Comparison of ENCODE assay signal across 27 mouse cellular contexts in genomic region chr9:72649781-72650180, GRCm38 (mm10). TPM values are rescaled to one million over a fixed set of nuclear protein-coding genes. Genes with fewer than 3 reads are reported as not detected.
DNase-seq lines count a peak whose midpoint lies in the region; ATAC-seq and TF ChIP-seq lines count a peak whose summit lies in the region.
"Had no signal": no experiment of that assay in that cellular context is flagged by ENCODE, and none has a peak within 500 bp of the region (broad histone marks: within the 10 kb centered on the region; RNA-seq: fewer than 3 reads in every experiment).

No protein-coding gene starts in this region.

- no peak for ATAC-seq in lung, embryonic 15.5 days (ENCODE audit: borderline replicate concordance, extremely low read depth, low FRiP score, low TSS enrichment)
- no peak for ATAC-seq in embryonic facial prominence, embryonic 13.5 days (ENCODE audit: insufficient number of reproducible peaks, insufficient read depth, low FRiP score, low TSS enrichment, low read depth)
- ATAC-seq: forebrain, embryonic 15.5 days; hindbrain, postnatal 0 days; intestine, embryonic 15.5 days; midbrain, embryonic 15.5 days had no signal

- 2% methylated on average over 2 of the region's 2 CpGs for WGBS in lung, embryonic 15.5 days
- WGBS in lung, adult 2 months: 27% methylated on average over 2 of the region's 2 CpGs
- 22% methylated on average over 2 of the region's 2 CpGs for WGBS in embryonic facial prominence, embryonic 13.5 days

- no peak for TF ChIP-seq RAD21 in MEL (IDR thresholded peaks at IDR 0.05; ENCODE audit: low read depth, low read length)

- no peak overlapping the region for H3K9ac ChIP-seq in lung, embryonic 15.5 days
- no peak overlapping the region for H3K9ac ChIP-seq in MEL (ENCODE audit: control insufficient read depth, low read depth, low read length, poor library complexity, severe bottlenecking)
- no peak overlapping the region for H3K9ac ChIP-seq in embryonic facial prominence, embryonic 13.5 days
- H3K9ac ChIP-seq: forebrain, embryonic 15.5 days; hindbrain, embryonic 12.5 days; intestine, embryonic 15.5 days; liver, embryonic 14.5 days; midbrain, embryonic 15.5 days had no signal

- H3K27me3 ChIP-seq in lung, embryonic 15.5 days: no peaks in the 10 kb centered on the region
- H3K27me3 ChIP-seq in MEL (ENCODE audit: control insufficient read depth in 1 of 2, insufficient read depth in 2 of 2, low read length in 2 of 2) (no peaks in the 10 kb centered on the region), myocyte (ENCODE audit: control insufficient read depth, insufficient read depth, insufficient read length) (no peaks in the 10 kb centered on the region)
- no peaks in the 10 kb centered on the region for H3K27me3 ChIP-seq in embryonic facial prominence, embryonic 13.5 days
- H3K27me3 ChIP-seq: forebrain, embryonic 15.5 days; hindbrain, embryonic 12.5 days; intestine, embryonic 15.5 days; midbrain, embryonic 15.5 days had no signal

- TF ChIP-seq EP300 in MEL (IDR thresholded peaks at IDR 0.05; ENCODE audit: low read depth in 1 of 2, low read length in 2 of 2): peak; percentile 75; a peak in 3 of 4 replicates

- H3K27ac ChIP-seq in lung, embryonic 15.5 days: peak overlapping the region; percentile 44
- peak overlapping the region; percentile 14; the same call in 1 of the 2 replicates for H3K27ac ChIP-seq in MEL (ENCODE audit: control insufficient read depth, low read depth, low read length)
- H3K27ac ChIP-seq in embryonic facial prominence, embryonic 13.5 days: peak overlapping the region; percentile 78
- H3K27ac ChIP-seq: forebrain, embryonic 15.5 days; hindbrain, embryonic 12.5 days; hindbrain, postnatal 0 days; intestine, embryonic 15.5 days; kidney, postnatal 0 days; liver, embryonic 14.5 days; midbrain, embryonic 10.5 days; midbrain, embryonic 15.5 days had no signal

- DNase-seq in lung, adult 2 months: no peak
- DNase-seq in MEL (ENCODE audit: low read depth, low spot score): peak; percentile 52
- DNase-seq in adrenal gland, adult 8-10 months: no peak
- no peak for DNase-seq in right cerebral cortex, postnatal 10 days (ENCODE audit: low spot score in 2 of 2)
- DNase-seq: adrenal gland, postnatal 36 days; cerebellum, adult 2 months; cerebellum, postnatal 25 days; gastrocnemius, postnatal 36 days; heart, adult 18-20 months; heart, postnatal 36 days; kidney, adult 2 months; kidney, postnatal 4 days; left cerebral cortex, postnatal 4 days; liver; right cerebral cortex, postnatal 4 days had no signal

- no peak overlapping the region for H3K4me3 ChIP-seq in lung, embryonic 15.5 days
- no peak overlapping the region for H3K4me3 ChIP-seq in lung, adult 2 months (replicated peaks; ENCODE audit: extremely low read depth, low read depth, low read length)
- H3K4me3 ChIP-seq in MEL (ENCODE audit: control insufficient read depth in 1 of 2, insufficient read depth in 1 of 2, low read depth in 2 of 2, low read length in 2 of 2) (no peak overlapping the region), myocyte (no peak overlapping the region)
- no peak overlapping the region for H3K4me3 ChIP-seq in embryonic facial prominence, embryonic 13.5 days
- H3K4me3 ChIP-seq: forebrain, embryonic 15.5 days; hindbrain, embryonic 12.5 days; intestine, embryonic 15.5 days; midbrain, embryonic 10.5 days; midbrain, embryonic 15.5 days had no signal

- peaks cover 23% of the 10 kb centered on the region for H3K4me1 ChIP-seq in lung, embryonic 15.5 days
- H3K4me1 ChIP-seq in lung, adult 2 months (ENCODE audit: control insufficient read depth, insufficient read depth, low read length): peaks cover 3% of the 10 kb centered on the region; the same call in 1 of the 2 replicates
- H3K4me1 ChIP-seq in MEL (ENCODE audit: control insufficient read depth in 1 of 2, insufficient read depth in 2 of 2, low read length in 2 of 2): peaks cover 5 to 8% of the 10 kb centered on the region in 2 experiments; a peak in 3 of 4 replicates
- peaks cover 32% of the 10 kb centered on the region for H3K4me1 ChIP-seq in embryonic facial prominence, embryonic 13.5 days
- H3K4me1 ChIP-seq: midbrain, embryonic 15.5 days had no signal

- no peak for TF ChIP-seq POLR2A in lung, adult 2 months (IDR thresholded peaks at IDR 0.05; ENCODE audit: borderline replicate concordance, extremely low read depth, low read depth, low read length)
- no peak for TF ChIP-seq POLR2A in MEL (IDR thresholded peaks at IDR 0.05; ENCODE audit: control insufficient read depth in 1 of 2, insufficient read depth in 1 of 2, low read depth in 1 of 2, low read length in 2 of 2, poor library complexity in 1 of 2)
- TF ChIP-seq POLR2A in myocyte (IDR thresholded peaks at IDR 0.05; ENCODE audit: insufficient read length, low read depth): no peak

- no peak overlapping the region for H3ac ChIP-seq in myocyte (ENCODE audit: control insufficient read depth, insufficient read length)

- H3K79me2 ChIP-seq in MEL (ENCODE audit: control insufficient read depth, insufficient read depth, low read length, poor library complexity): no peaks in the 10 kb centered on the region
- H3K79me2 ChIP-seq in myocyte (ENCODE audit: control insufficient read depth, insufficient read depth): no peaks in the 10 kb centered on the region

- TF ChIP-seq CTCF in lung, adult 2 months (IDR thresholded peaks at IDR 0.05; ENCODE audit: insufficient read depth, low read length): no peak
- TF ChIP-seq CTCF in MEL (IDR thresholded peaks at IDR 0.05 in 2 of 3, conservative IDR thresholded peaks at IDR 0.05 in 1 of 3; ENCODE audit: control insufficient read depth in 1 of 3, insufficient read depth in 1 of 3, low read depth in 2 of 3, low read length in 3 of 3, poor library complexity in 1 of 3, severe bottlenecking in 1 of 3): no peak

- no peaks in the 10 kb centered on the region for H3K36me3 ChIP-seq in lung, embryonic 15.5 days
- peaks cover 0 to 5% of the 10 kb centered on the region in 2 experiments; a peak in 1 of 4 replicates for H3K36me3 ChIP-seq in MEL (ENCODE audit: control insufficient read depth in 1 of 2, insufficient read depth in 2 of 2, low read length in 2 of 2)
- no peaks in the 10 kb centered on the region for H3K36me3 ChIP-seq in embryonic facial prominence, embryonic 13.5 days
- H3K36me3 ChIP-seq in myocyte (ENCODE audit: control insufficient read depth, insufficient read depth): no peaks in the 10 kb centered on the region
- H3K36me3 ChIP-seq: forebrain, embryonic 15.5 days; hindbrain, embryonic 12.5 days; intestine, embryonic 15.5 days; midbrain, embryonic 10.5 days; midbrain, embryonic 15.5 days had no signal

- H3K4me2 ChIP-seq in lung, embryonic 15.5 days: no peak overlapping the region
- no peak overlapping the region for H3K4me2 ChIP-seq in embryonic facial prominence, embryonic 13.5 days
- H3K4me2 ChIP-seq in myocyte (ENCODE audit: low read depth): peak overlapping the region; percentile 34
- H3K4me2 ChIP-seq: forebrain, embryonic 15.5 days; heart, embryonic 11.5 days; hindbrain, embryonic 12.5 days; intestine, embryonic 15.5 days; midbrain, embryonic 15.5 days had no signal

- no peaks in the 10 kb centered on the region for H3K9me3 ChIP-seq in lung, embryonic 15.5 days
- H3K9me3 ChIP-seq in MEL (replicated peaks; ENCODE audit: insufficient read depth, low read length): no peaks in the 10 kb centered on the region
- H3K9me3 ChIP-seq in embryonic facial prominence, embryonic 13.5 days: no peaks in the 10 kb centered on the region
- H3K9me3 ChIP-seq: forebrain, embryonic 15.5 days; hindbrain, embryonic 12.5 days; intestine, embryonic 15.5 days; midbrain, embryonic 10.5 days; midbrain, embryonic 15.5 days had no signal

TF ChIP-seq in MEL, 35 proteins besides CTCF, POLR2A, EP300 and RAD21 (continues in another document):
- TF ChIP-seq ELF1 (IDR thresholded peaks at IDR 0.05; ENCODE audit: low read depth, low read length): no peak
- TF ChIP-seq SMC3 (IDR thresholded peaks at IDR 0.05; ENCODE audit: low read depth, low read length): no peak
- no peak for TF ChIP-seq CHD1 (IDR thresholded peaks at IDR 0.05; ENCODE audit: low read depth, low read length)
- no peak for TF ChIP-seq POLR2AphosphoS5 (IDR thresholded peaks at IDR 0.05; ENCODE audit: borderline replicate concordance, low read depth, low read length)
- TF ChIP-seq MAFK (IDR thresholded peaks at IDR 0.05; ENCODE audit: borderline replicate concordance, low read depth, low read length): peak; percentile 62; the same call in 1 of the 2 replicates
- TF ChIP-seq ZMIZ1 (IDR thresholded peaks at IDR 0.05; ENCODE audit: low read depth, low read length): no peak
- peak; percentile 18; the same call in 1 of the 2 replicates for TF ChIP-seq TCF12 (IDR thresholded peaks at IDR 0.05; ENCODE audit: low read depth, low read length)
- peak; percentile 60 for TF ChIP-seq ETS1 (IDR thresholded peaks at IDR 0.05; ENCODE audit: low read depth, low read length)
- TF ChIP-seq GATA1 (IDR thresholded peaks at IDR 0.05; ENCODE audit: low read depth, low read length): peak; percentile 76
- TF ChIP-seq MXI1 (IDR thresholded peaks at IDR 0.05; ENCODE audit: low read depth, low read length): no peak

TF ChIP-seq in myocyte, 11 proteins besides CTCF, POLR2A, EP300 and RAD21:
- no peak for TF ChIP-seq MYOG (IDR thresholded peaks at IDR 0.05; ENCODE audit: control insufficient read depth in 1 of 3, insufficient read depth in 1 of 3, insufficient read length in 2 of 3, low read depth in 2 of 3)
- no peak for TF ChIP-seq MYOD1 (IDR thresholded peaks at IDR 0.05; ENCODE audit: control insufficient read depth in 1 of 3, insufficient read length in 2 of 3, low read depth in 2 of 3)
- no peak for TF ChIP-seq POLR2AphosphoS2 (IDR thresholded peaks at IDR 0.05; ENCODE audit: insufficient read length, low read depth)
- TF ChIP-seq TCF12 (IDR thresholded peaks at IDR 0.05; ENCODE audit: insufficient read depth, poor library complexity, severe bottlenecking): no peak

RNA-seq across cellular contexts. Expression of gene Nedd4, which starts 12.4 kb away (rescaled TPM):
- polyA plus RNA-seq in lung, embryonic 15.5 days (2015; fragmentation: Nextera tagmentation; extraction: Ambion mirVana): 660 and 677 TPM in 2 replicates
- polyA plus RNA-seq in lung, adult 2 months (2012; rRNA removed): 98.5 and 165 TPM in 2 replicates
- 167 and 175 TPM in 2 replicates for total RNA-seq in MEL (2012; rRNA removed)
- 100 to 1,000 TPM; 216 to 583 TPM for polyA plus RNA-seq in MEL (2012; ENCODE audit: insufficient read depth in 1 of 2, insufficient read length in 2 of 2, low read depth in 1 of 2, low replicate concordance in 2 of 2, missing spikeins in 1 of 2)
- 659 and 711 TPM in 2 replicates for polyA plus RNA-seq in embryonic facial prominence, embryonic 13.5 days (2015; fragmentation: Nextera tagmentation; extraction: Ambion mirVana)
- 195 TPM for polyA plus RNA-seq in myocyte (2012; fragmentation: generic; extraction: Trizol)
- 100 to 1,000 TPM; 380 to 518 (median 475) TPM for total RNA-seq in adrenal gland, adult 8-10 months (2022)

Comparison
In these comparisons a context has a peak if more than half of its experiments do, and no peak if none do; other contexts are left out.
1. H3K27ac ChIP-seq: peak in every context shown above with its lines; median percentile 78 in embryonic facial prominence, embryonic 13.5 days; 44 in lung, embryonic 15.5 days; 14 in MEL.